ENCODE assay signal across 8 mouse cellular contexts in the genomic region with DNA sequence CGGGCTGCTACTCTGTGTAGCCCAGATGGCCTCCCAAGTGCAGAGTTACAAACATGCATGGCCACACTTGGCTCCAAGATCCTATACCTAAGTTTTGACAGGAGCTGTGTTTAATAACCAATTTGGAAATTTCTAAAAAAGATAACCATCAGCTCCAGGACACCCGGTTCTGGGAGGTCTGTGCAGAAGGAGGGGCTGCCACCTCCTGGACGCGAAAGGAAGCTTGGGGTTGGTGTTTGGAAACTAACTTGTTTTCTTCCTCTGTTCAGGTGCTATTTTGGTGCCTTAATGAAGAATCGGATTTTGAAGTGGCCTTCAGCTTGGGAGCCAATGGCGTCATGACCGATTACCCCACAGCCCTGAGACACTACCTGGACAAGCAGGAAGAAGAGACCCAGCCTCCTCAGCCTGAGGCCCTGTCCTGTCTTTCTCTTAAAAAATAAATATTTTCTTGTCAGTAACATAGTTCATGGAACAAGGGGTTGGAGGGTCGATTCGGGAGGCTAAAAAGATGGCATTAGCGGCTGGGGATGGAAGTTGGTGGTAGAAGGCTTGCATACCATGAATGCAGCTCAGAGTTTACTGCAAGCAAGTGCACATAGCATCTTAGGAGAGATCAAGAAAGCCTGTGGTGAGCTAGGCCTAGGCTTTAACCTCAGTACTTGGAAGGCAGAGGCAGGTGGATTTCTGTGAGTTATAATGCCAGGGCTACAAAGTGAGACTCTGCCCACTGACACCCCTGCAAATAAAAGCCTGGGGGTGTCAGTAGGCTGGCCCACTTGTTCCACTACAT. TPM values are rescaled to one million over a fixed set of nuclear protein-coding genes. Genes with fewer than 3 reads are reported as not detected.
DNase-seq lines count a peak whose midpoint lies in the region; ATAC-seq and TF ChIP-seq lines count a peak whose summit lies in the region.

No protein-coding gene starts in this region.

- no peak overlapping the region for H3K9ac ChIP-seq in hindbrain, embryonic 11.5 days (ENCODE audit: low read depth, low read length)
- H3K9ac ChIP-seq in ES-Bruce4 (ENCODE audit: low read depth, poor library complexity, severe bottlenecking): 0 out of 2 replicates have a peak overlapping the region, but pooled peaks have one; percentile 93
- no peak overlapping the region for H3K9ac ChIP-seq in embryonic facial prominence, embryonic 15.5 days
- H3K9ac ChIP-seq in midbrain, embryonic 12.5 days (replicated peaks): peak overlapping the region; percentile 51; the same call in 1 of the 2 replicates

- DNase-seq in hindbrain, embryonic 10.5 days (ENCODE audit: low spot score): no peak
- no peak for DNase-seq in hindbrain, embryonic 11.5 days (ENCODE audit: low spot score)
- no peak for DNase-seq in right cerebral cortex, adult 18-20 months
- DNase-seq in ovary, adult 18-20 months (ENCODE audit: low spot score): no peak

- ATAC-seq in hindbrain, embryonic 11.5 days (ENCODE audit: low FRiP score): no peak
- ATAC-seq in embryonic facial prominence, embryonic 15.5 days (ENCODE audit: insufficient number of reproducible peaks, low FRiP score, low TSS enrichment, low read depth): no peak
- no peak for ATAC-seq in midbrain, embryonic 12.5 days (ENCODE audit: low FRiP score, low read depth)
- no peak for ATAC-seq in erythroid progenitor cell, adult 5-6 weeks (replicated peaks; ENCODE audit: low FRiP score, poor library complexity, severe bottlenecking)

- no peak for TF ChIP-seq EP300 in ES-Bruce4 (IDR thresholded peaks at IDR 0.05; ENCODE audit: insufficient read depth, low read depth, low read length)

- peaks cover 21% of the 10 kb centered on the region for H3K36me3 ChIP-seq in hindbrain, embryonic 10.5 days
- no peaks in the 10 kb centered on the region for H3K36me3 ChIP-seq in hindbrain, embryonic 11.5 days (ENCODE audit: control insufficient read depth, insufficient read depth, low read length)
- peaks cover 6% of the 10 kb centered on the region for H3K36me3 ChIP-seq in ES-Bruce4 (ENCODE audit: control insufficient read depth, insufficient read depth, low read length, poor library complexity, severe bottlenecking)
- peaks cover 23% of the 10 kb centered on the region; the same call in 1 of the 2 replicates for H3K36me3 ChIP-seq in embryonic facial prominence, embryonic 15.5 days
- peaks cover 9% of the 10 kb centered on the region; the same call in 1 of the 2 replicates for H3K36me3 ChIP-seq in midbrain, embryonic 12.5 days

- 82% methylated on average over 10 of the region's 10 CpGs for WGBS in hindbrain, embryonic 10.5 days
- WGBS in hindbrain, embryonic 11.5 days: 83% methylated on average over 10 of the region's 10 CpGs
- WGBS in embryonic facial prominence, embryonic 15.5 days: 79% methylated on average over 10 of the region's 10 CpGs
- 87% methylated on average over 10 of the region's 10 CpGs for WGBS in midbrain, embryonic 12.5 days

- no peak overlapping the region for H3K4me2 ChIP-seq in hindbrain, embryonic 11.5 days (replicated peaks; ENCODE audit: low read depth, low read length)
- H3K4me2 ChIP-seq in embryonic facial prominence, embryonic 15.5 days (replicated peaks): peak overlapping the region; percentile 89; the same call in 1 of the 2 replicates
- H3K4me2 ChIP-seq in midbrain, embryonic 12.5 days (replicated peaks): no peak overlapping the region; the same call in 1 of the 2 replicates

- peak; percentile 34 for TF ChIP-seq CTCF in ES-Bruce4 (IDR thresholded peaks at IDR 0.05; ENCODE audit: low read depth, low read length)

- H3K4me1 ChIP-seq in hindbrain, embryonic 10.5 days (replicated peaks): peaks cover 39% of the 10 kb centered on the region
- peaks cover 10% of the 10 kb centered on the region for H3K4me1 ChIP-seq in hindbrain, embryonic 11.5 days (replicated peaks; ENCODE audit: control insufficient read depth, insufficient read depth, low read length)
- peaks cover 3% of the 10 kb centered on the region for H3K4me1 ChIP-seq in ES-Bruce4 (ENCODE audit: control insufficient read depth, insufficient read depth, low read length)
- H3K4me1 ChIP-seq in embryonic facial prominence, embryonic 15.5 days: peaks cover 33% of the 10 kb centered on the region
- H3K4me1 ChIP-seq in midbrain, embryonic 12.5 days: peaks cover 35% of the 10 kb centered on the region

- H3K27ac ChIP-seq in hindbrain, embryonic 10.5 days: peak overlapping the region; percentile 98
- H3K27ac ChIP-seq in hindbrain, embryonic 11.5 days (ENCODE audit: low read depth, low read length): no peak overlapping the region
- H3K27ac ChIP-seq in ES-Bruce4 (ENCODE audit: insufficient read depth, low read length): no peak overlapping the region
- H3K27ac ChIP-seq in embryonic facial prominence, embryonic 15.5 days (replicated peaks): 0 out of 2 replicates have a peak overlapping the region, but pooled peaks have one; percentile 76
- peak overlapping the region; percentile 90; the same call in 1 of the 2 replicates for H3K27ac ChIP-seq in midbrain, embryonic 12.5 days (replicated peaks)

- 0 out of 2 replicates have a peak overlapping the region, but pooled peaks have one; percentile 89 for H3K4me3 ChIP-seq in hindbrain, embryonic 10.5 days
- H3K4me3 ChIP-seq in hindbrain, embryonic 11.5 days (ENCODE audit: low read depth, low read length): no peak overlapping the region
- H3K4me3 ChIP-seq in ES-Bruce4 (ENCODE audit: low read depth, low read length): no peak overlapping the region
- no peak overlapping the region for H3K4me3 ChIP-seq in embryonic facial prominence, embryonic 15.5 days (replicated peaks)
- no peak overlapping the region for H3K4me3 ChIP-seq in midbrain, embryonic 12.5 days

- no peaks in the 10 kb centered on the region for H3K27me3 ChIP-seq in hindbrain, embryonic 10.5 days (ENCODE audit: insufficient read depth, poor library complexity, severe bottlenecking)
- H3K27me3 ChIP-seq in hindbrain, embryonic 11.5 days (ENCODE audit: control insufficient read depth, insufficient read depth, low read length): no peaks in the 10 kb centered on the region
- no peaks in the 10 kb centered on the region for H3K27me3 ChIP-seq in ES-Bruce4 (ENCODE audit: control insufficient read depth, insufficient read depth, low read length, poor library complexity, severe bottlenecking)
- H3K27me3 ChIP-seq in embryonic facial prominence, embryonic 15.5 days: no peaks in the 10 kb centered on the region
- H3K27me3 ChIP-seq in midbrain, embryonic 12.5 days: no peaks in the 10 kb centered on the region

- no peaks in the 10 kb centered on the region for H3K9me3 ChIP-seq in hindbrain, embryonic 10.5 days
- no peaks in the 10 kb centered on the region for H3K9me3 ChIP-seq in hindbrain, embryonic 11.5 days (ENCODE audit: control insufficient read depth, low read length)
- H3K9me3 ChIP-seq in ES-Bruce4 (replicated peaks; ENCODE audit: control insufficient read depth, insufficient read depth, low read length, poor library complexity, severe bottlenecking): no peaks in the 10 kb centered on the region
- no peaks in the 10 kb centered on the region for H3K9me3 ChIP-seq in embryonic facial prominence, embryonic 15.5 days (replicated peaks)
- no peaks in the 10 kb centered on the region for H3K9me3 ChIP-seq in midbrain, embryonic 12.5 days

- TF ChIP-seq POLR2A in ES-Bruce4 (IDR thresholded peaks at IDR 0.05; ENCODE audit: insufficient read depth, low read length): no peak

RNA-seq across cellular contexts. Expression of a gene that starts 1.4 kb away (rescaled TPM):
- polyA plus RNA-seq in hindbrain, embryonic 10.5 days (2016; fragmentation: Nextera tagmentation; extraction: Ambion mirVana): 51.3 and 89.7 TPM in 2 replicates
- 114 and 119 TPM in 2 replicates for polyA plus RNA-seq in hindbrain, embryonic 11.5 days (2014; fragmentation: Nextera tagmentation; extraction: Ambion mirVana)
- polyA plus RNA-seq in ES-Bruce4 (2011; ENCODE audit: insufficient read depth, insufficient read length, low read depth, missing spikeins): 56.8 and 62.1 TPM in 2 replicates
- 145 and 148 TPM in 2 replicates for polyA plus RNA-seq in embryonic facial prominence, embryonic 15.5 days (2015; fragmentation: Nextera tagmentation; extraction: Ambion mirVana)
- 125 and 126 TPM in 2 replicates for polyA plus RNA-seq in midbrain, embryonic 12.5 days (2016; fragmentation: Nextera tagmentation; extraction: Ambion mirVana)
- total RNA-seq in erythroid progenitor cell, adult 5-6 weeks (2015; ENCODE audit: low replicate concordance): 182 and 256 TPM in 2 replicates
- total RNA-seq in erythroid progenitor cell, adult 5-6 weeks (2017; ENCODE audit: low replicate concordance): 61.6 and 74.1 TPM in 2 replicates

RNA-seq across cellular contexts. Expression of a gene that starts 5.9 kb away (rescaled TPM):
- polyA plus RNA-seq in hindbrain, embryonic 10.5 days (2016; fragmentation: Nextera tagmentation; extraction: Ambion mirVana): 0.22 and 0.47 TPM in 2 replicates
- polyA plus RNA-seq in hindbrain, embryonic 11.5 days (2014; fragmentation: Nextera tagmentation; extraction: Ambion mirVana): 0.25 and 0.79 TPM in 2 replicates
- polyA plus RNA-seq in ES-Bruce4 (2011; ENCODE audit: insufficient read depth, insufficient read length, low read depth, missing spikeins): 1.7 TPM in 2 replicates
- polyA plus RNA-seq in embryonic facial prominence, embryonic 15.5 days (2015; fragmentation: Nextera tagmentation; extraction: Ambion mirVana): 0.71 and 0.81 TPM in 2 replicates
- polyA plus RNA-seq in midbrain, embryonic 12.5 days (2016; fragmentation: Nextera tagmentation; extraction: Ambion mirVana): 0.64 and 0.65 TPM in 2 replicates
- total RNA-seq in erythroid progenitor cell, adult 5-6 weeks (2015; ENCODE audit: low replicate concordance): 2.1 and 4.3 TPM in 2 replicates
- 2.6 and 2.7 TPM in 2 replicates for total RNA-seq in erythroid progenitor cell, adult 5-6 weeks (2017; ENCODE audit: low replicate concordance)

RNA-seq across cellular contexts. Expression of a gene that starts 9.2 kb away (rescaled TPM):
- polyA plus RNA-seq in hindbrain, embryonic 10.5 days (2016; fragmentation: Nextera tagmentation; extraction: Ambion mirVana): 0.55 and 1.3 TPM in 2 replicates
- polyA plus RNA-seq in hindbrain, embryonic 11.5 days (2014; fragmentation: Nextera tagmentation; extraction: Ambion mirVana): 0.97 and 1.4 TPM in 2 replicates
- 1.8 and 3.6 TPM in 2 replicates for polyA plus RNA-seq in ES-Bruce4 (2011; ENCODE audit: insufficient read depth, insufficient read length, low read depth, missing spikeins)
- 11.1 and 12.4 TPM in 2 replicates for polyA plus RNA-seq in embryonic facial prominence, embryonic 15.5 days (2015; fragmentation: Nextera tagmentation; extraction: Ambion mirVana)
- 2.0 and 2.4 TPM in 2 replicates for polyA plus RNA-seq in midbrain, embryonic 12.5 days (2016; fragmentation: Nextera tagmentation; extraction: Ambion mirVana)
- total RNA-seq in erythroid progenitor cell, adult 5-6 weeks (2015; ENCODE audit: low replicate concordance): 9.2 and 11.9 TPM in 2 replicates
- 8.1 TPM in 1 of 2 replicates, not detected in the other for total RNA-seq in erythroid progenitor cell, adult 5-6 weeks (2017; ENCODE audit: low replicate concordance)

RNA-seq across cellular contexts. Expression of a gene that starts 16.0 kb away (rescaled TPM):
- 62.5 and 63.8 TPM in 2 replicates for polyA plus RNA-seq in hindbrain, embryonic 10.5 days (2016; fragmentation: Nextera tagmentation; extraction: Ambion mirVana)
- 47.2 and 51.8 TPM in 2 replicates for polyA plus RNA-seq in hindbrain, embryonic 11.5 days (2014; fragmentation: Nextera tagmentation; extraction: Ambion mirVana)
- polyA plus RNA-seq in ES-Bruce4 (2011; ENCODE audit: insufficient read depth, insufficient read length, low read depth, missing spikeins): 102 and 121 TPM in 2 replicates
- polyA plus RNA-seq in embryonic facial prominence, embryonic 15.5 days (2015; fragmentation: Nextera tagmentation; extraction: Ambion mirVana): 74.0 and 78.5 TPM in 2 replicates
- polyA plus RNA-seq in midbrain, embryonic 12.5 days (2016; fragmentation: Nextera tagmentation; extraction: Ambion mirVana): 56.1 and 58.0 TPM in 2 replicates
- total RNA-seq in erythroid progenitor cell, adult 5-6 weeks (2015; ENCODE audit: low replicate concordance): 46.5 and 49.0 TPM in 2 replicates
- total RNA-seq in erythroid progenitor cell, adult 5-6 weeks (2017; ENCODE audit: low replicate concordance): 18.6 and 19.3 TPM in 2 replicates

RNA-seq across cellular contexts. Expression of a gene that starts 16.9 kb away (rescaled TPM):
- 391 and 411 TPM in 2 replicates for polyA plus RNA-seq in hindbrain, embryonic 10.5 days (2016; fragmentation: Nextera tagmentation; extraction: Ambion mirVana)
- 313 and 330 TPM in 2 replicates for polyA plus RNA-seq in hindbrain, embryonic 11.5 days (2014; fragmentation: Nextera tagmentation; extraction: Ambion mirVana)
- 111 and 127 TPM in 2 replicates for polyA plus RNA-seq in ES-Bruce4 (2011; ENCODE audit: insufficient read depth, insufficient read length, low read depth, missing spikeins)
- 232 and 234 TPM in 2 replicates for polyA plus RNA-seq in embryonic facial prominence, embryonic 15.5 days (2015; fragmentation: Nextera tagmentation; extraction: Ambion mirVana)
- polyA plus RNA-seq in midbrain, embryonic 12.5 days (2016; fragmentation: Nextera tagmentation; extraction: Ambion mirVana): 315 and 323 TPM in 2 replicates
- total RNA-seq in erythroid progenitor cell, adult 5-6 weeks (2015; ENCODE audit: low replicate concordance): 63.7 and 105 TPM in 2 replicates
- 52.8 and 67.6 TPM in 2 replicates for total RNA-seq in erythroid progenitor cell, adult 5-6 weeks (2017; ENCODE audit: low replicate concordance)

Comparison
In these comparisons a context has a peak if more than half of its experiments do, and no peak if none do; other contexts are left out.
1. H3K27ac ChIP-seq: peak in hindbrain, embryonic 10.5 days (single experiment), embryonic facial prominence, embryonic 15.5 days (single experiment) and midbrain, embryonic 12.5 days (single experiment); none in hindbrain, embryonic 11.5 days (single experiment) and ES-Bruce4 (single experiment).
2. H3K9ac ChIP-seq: peak in ES-Bruce4 (single experiment) and midbrain, embryonic 12.5 days (single experiment); none in hindbrain, embryonic 11.5 days (single experiment) and embryonic facial prominence, embryonic 15.5 days (single experiment).